Mouse (Mus musculus) erythroblast, embryonic 14.5 days (primary cell): ENCODE measurements around the gene Odf4.

Experiments used
- GATA1 ChIP-seq: IDR thresholded peaks from 2 replicates; pipeline ENCODE4 v1.6.1; 2012; ENCODE audit warnings: low read length, inconsistent platforms, mixed read lengths
- TAL1 ChIP-seq: IDR thresholded peaks from 3 replicates; pipeline ENCODE4 v1.6.1; 2012; ENCODE audit warnings: low read length, inconsistent platforms, mixed read lengths

- no peak for TF ChIP-seq GATA1
- no peak for TF ChIP-seq TAL1
These were observed 24.9 kb downstream of the Odf4 start for GRCm38 (mm10) chr11:68902047-68902364.
